Mouse (Mus musculus): ENCODE measurements around the gene Smim13.

Gene Smim13

GRCm38 (mm10) chr13:41291466-41291974, 41.9 kb downstream of the Smim13 start:
- DNase-seq, result no peak

DNA sequence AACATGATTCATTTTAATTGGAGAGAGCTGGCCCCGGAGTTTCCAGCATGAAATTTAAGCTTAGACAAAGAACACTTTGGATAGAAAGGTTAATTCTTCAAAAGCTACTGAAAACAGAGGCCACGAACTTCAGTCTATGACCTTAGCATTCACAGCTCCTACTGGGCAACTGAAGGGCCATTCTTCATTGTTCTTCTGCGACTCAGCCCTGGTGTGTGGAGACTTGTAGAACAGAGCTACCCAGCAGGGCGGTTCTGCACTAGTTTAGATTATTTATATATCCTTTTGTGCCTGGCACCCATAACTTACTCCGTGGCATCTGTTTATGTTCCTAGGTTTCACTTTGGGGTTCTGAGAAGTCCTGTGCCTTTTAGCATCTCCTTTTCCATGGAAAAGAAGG, 44.0 kb downstream of the Smim13 start:
- DNase-seq, result no peak

GRCm38 (mm10) chr13:41295886-41296285, 46.2 kb downstream of the Smim13 start:
- peak in 1 of 2 experiments; percentile 10 for DNase-seq

- DNase-seq, result no peak
Measured at GRCm38 (mm10) chr13:41296396-41296795, 46.8 kb downstream of the Smim13 start.

DNA sequence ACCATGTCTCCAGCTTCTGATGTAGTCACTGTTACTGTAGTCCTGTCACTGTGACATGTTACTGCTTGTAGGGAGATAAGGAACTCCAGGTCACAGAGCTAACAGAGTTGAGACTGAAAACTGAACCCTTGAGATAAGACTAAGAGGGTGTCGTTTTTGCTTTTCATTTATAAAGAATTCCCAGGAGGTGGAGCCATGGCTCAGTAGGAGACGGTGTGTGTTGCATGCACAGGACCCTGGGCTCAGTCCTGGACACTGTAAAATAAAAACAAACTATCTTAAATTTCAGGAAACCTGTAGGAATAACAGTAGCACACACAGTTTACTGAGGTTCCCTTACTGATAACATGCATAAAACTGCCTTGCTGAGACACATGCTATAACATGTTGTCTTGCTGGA, 48.9 kb downstream of the Smim13 start:
- DNase-seq, result no peak

GRCm38 (mm10) chr13:41298996-41299395, 49.4 kb downstream of the Smim13 start:
- DNase-seq, result no peak

DNA sequence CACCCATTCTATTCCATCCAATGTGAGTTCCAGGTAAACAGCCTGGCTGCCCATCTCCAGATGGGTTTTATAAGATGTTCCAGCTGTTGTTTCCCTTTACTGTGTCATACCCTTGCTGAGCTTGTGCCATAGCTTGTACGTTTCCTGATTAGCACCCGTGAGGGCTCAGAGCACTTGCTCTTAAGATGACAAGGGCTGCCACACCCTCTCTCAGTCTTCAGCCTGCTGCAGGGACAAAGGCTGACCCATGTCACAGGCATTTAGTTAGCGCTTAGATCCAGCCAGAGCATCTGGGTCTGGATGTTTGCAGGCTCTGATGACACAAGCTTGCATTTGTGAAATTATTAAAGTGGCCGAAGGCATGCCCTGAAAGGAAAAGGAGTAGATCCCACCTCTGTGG, 50.4 kb downstream of the Smim13 start:
- no peak for DNase-seq

- DNase-seq, result peak; percentile 90
Measured at GRCm38 (mm10) chr13:41302716-41303115, 53.1 kb downstream of the Smim13 start.

- DNase-seq, result no peak
Measured at GRCm38 (mm10) chr13:41320749-41321148, 71.1 kb downstream of the Smim13 start.

- DNase-seq, result no peak
Measured at GRCm38 (mm10) chr13:41321433-41321832, 71.8 kb downstream of the Smim13 start.

DNA sequence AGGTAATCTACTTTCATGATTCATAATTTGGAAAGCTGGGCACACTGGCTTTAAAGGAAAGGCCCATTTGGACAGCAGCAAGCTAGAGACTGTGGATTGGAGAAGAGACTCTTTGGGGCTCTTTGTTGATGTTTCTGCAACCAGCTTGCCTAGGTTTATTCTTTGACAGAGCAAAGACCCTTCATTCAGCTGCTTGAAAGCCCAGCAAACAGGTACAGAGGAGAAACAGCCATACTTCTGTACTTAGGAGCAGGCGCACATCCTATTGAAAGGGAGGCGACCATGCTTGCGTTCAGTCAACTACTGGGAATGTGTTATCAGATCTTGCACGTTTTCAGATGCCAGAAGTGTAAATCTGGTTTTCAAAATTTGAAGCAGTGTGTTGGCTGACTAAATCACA, 75.0 kb downstream of the Smim13 start:
- no peak for DNase-seq

DNA sequence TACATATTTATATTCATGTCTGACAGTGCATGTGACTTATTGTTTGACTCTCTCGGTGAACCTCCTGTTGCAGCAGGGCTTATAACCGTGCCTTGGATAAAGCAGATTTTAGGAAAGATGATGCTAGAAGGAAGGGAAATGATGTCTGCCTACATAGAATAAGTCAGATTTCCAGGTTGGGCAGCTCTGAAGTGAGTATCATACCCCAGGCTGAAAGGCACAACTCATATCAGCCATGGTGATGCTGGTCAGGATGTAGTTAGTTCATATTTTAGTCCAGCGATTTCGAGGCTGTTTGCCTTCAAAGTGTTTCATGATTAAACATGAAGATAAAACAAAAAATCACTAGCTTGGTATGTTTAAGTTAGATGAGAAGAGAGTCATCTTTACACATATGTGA, 75.7 kb downstream of the Smim13 start:
- no peak for DNase-seq

- DNase-seq, result no peak
Measured at GRCm38 (mm10) chr13:41326134-41326533, 76.5 kb downstream of the Smim13 start.
